Mouse (Mus musculus) forebrain, postnatal 0 days (tissue): Measurements from ENCODE around the gene Golga4. TPM values are rescaled to one million over a fixed set of nuclear protein-coding genes. Genes with fewer than 3 reads are reported as not detected.
A peak's percentile ranks its signal among the peaks of the same experiment; 100 is the strongest.

Experiments
- ATAC-seq: fragments of 200-750 bp; cut with Nextera tagmentation; 2 replicates; pipeline ENCODE4 v1.8.0; 2017; ENCODE audit warnings: mild to moderate bottlenecking, moderate library complexity
- DNase-seq: peaks from one replicate; pipeline ENCODE4 v3.0.0-alpha.2; 2015
- H3K27ac ChIP-seq: fragments of 300-500 bp; sonication (generic); 2 replicates; pipeline ENCODE4 v1.5.1; 2014; ENCODE audit warnings: low read depth, mild to moderate bottlenecking, antibody characterized with exemption, low read length, moderate library complexity, mixed read lengths
- H3K27me3 ChIP-seq: fragments of 300-500 bp; sonication (generic); 2 replicates; pipeline ENCODE4 v1.6.1; 2014; ENCODE audit warnings: mild to moderate bottlenecking, low read length, mixed read lengths; ENCODE audit not compliant: insufficient read depth
- H3K36me3 ChIP-seq: fragments of 300-500 bp; sonication (generic); 2 replicates; pipeline ENCODE4 v1.6.1; 2014; ENCODE audit warnings: mild to moderate bottlenecking, moderate library complexity; ENCODE audit not compliant: insufficient read depth
- H3K4me1 ChIP-seq: fragments of 300-500 bp; sonication (generic); 2 replicates; pipeline ENCODE4 v1.6.1; 2014; ENCODE audit warnings: antibody characterized with exemption; ENCODE audit not compliant: insufficient read depth
- H3K4me2 ChIP-seq: fragments of 300-500 bp; sonication (generic); 2 replicates; pipeline ENCODE4 v1.6.1; 2014; ENCODE audit warnings: low read depth, mild to moderate bottlenecking, moderate library complexity
- H3K4me3 ChIP-seq: fragments of 300-500 bp; sonication (generic); 2 replicates; pipeline ENCODE4 v1.5.1; 2014; ENCODE audit warnings: low read depth, low read length, mixed read lengths
- H3K9ac ChIP-seq: fragments of 300-500 bp; sonication (generic); 2 replicates; pipeline ENCODE4 v1.6.1; 2014; ENCODE audit warnings: mild to moderate bottlenecking
- H3K9me3 ChIP-seq: fragments of 300-500 bp; sonication (generic); 2 replicates; pipeline ENCODE4 v1.6.1; 2016; ENCODE audit warnings: low read length
- CTCF ChIP-seq: sonication (generic); IDR thresholded peaks from 2 replicates; pipeline ENCODE4 v1.5.1; 2016; ENCODE audit warnings: antibody characterized with exemption, control low read depth, low read depth
- whole genome bisulfite sequencing: fragments of 180-500 bp; shearing (Covaris S2); extraction: QIAGEN DNeasy Blood & Tissue Kit; methylation state at CpG from one replicate; pipeline ENCODE4 v1.1.7; 2014; 5-methylcytosine and 5-hydroxymethylcytosine counted together
- polyA plus RNA-seq: library from polyadenylated mRNA; unstranded; fragments of >200 nt; fragmentation: Nextera tagmentation; extraction: Ambion mirVana; gene quantifications from 2 replicates; pipeline ENCODE4 v1.2.1, GENCODE M21; 2015
- total RNA-seq: library from RNA; depleted of rRNA; stranded (reverse); fragments of >200 nt; gene quantifications from 2 replicates; pipeline ENCODE4 v1.2.3, GENCODE M21; 2014

Gene Golga4
- total and polyA plus RNA-seq, 2 experiments from 2014 or later: 23.9 to 51.6 TPM

GRCm38 (mm10) chr9:118476211-118476765, 29.8 kb upstream of the Golga4 start:
- WGBS: 2% methylated on average over 22 of the region's 22 CpGs
- H3K27ac ChIP-seq: no peak overlapping the region
- peak overlapping the region; percentile 37 for H3K4me3 ChIP-seq
- H3K4me2 ChIP-seq: peak overlapping the region; percentile 55
- no peak for DNase-seq
- no peaks in the 10 kb centered on the region for H3K9me3 ChIP-seq
- no peak for TF ChIP-seq CTCF
- peaks cover 63% of the 10 kb centered on the region for H3K27me3 ChIP-seq
- ATAC-seq: no peak
- no peak overlapping the region for H3K9ac ChIP-seq
- H3K36me3 ChIP-seq: no peaks in the 10 kb centered on the region
- no peaks in the 10 kb centered on the region; the same call in 1 of the 2 replicates for H3K4me1 ChIP-seq

- Histone ChIP-seq H3K9ac (no peak overlapping the region), H3K4me3 (peak overlapping the region; percentile 37)
- peak; percentile 66 for DNase-seq
These were observed 29.2 kb upstream of the Golga4 start for GRCm38 (mm10) chr9:118476766-118477271.

GRCm38 (mm10) chr9:118477281-118477931, 28.7 kb upstream of the Golga4 start:
- H3K4me1 ChIP-seq: no peaks in the 10 kb centered on the region; the same call in 1 of the 2 replicates
- peak overlapping the region; percentile 55 for H3K4me2 ChIP-seq
- H3K27me3 ChIP-seq: peaks cover 64% of the 10 kb centered on the region
- no peaks in the 10 kb centered on the region for H3K36me3 ChIP-seq
- H3K27ac ChIP-seq: no peak overlapping the region
- no peak for TF ChIP-seq CTCF
- peak overlapping the region; percentile 37 for H3K4me3 ChIP-seq
- ATAC-seq (peak; percentile 38; the same call in 1 of the 2 replicates), DNase-seq (peak; percentile 50)
- H3K9me3 ChIP-seq: no peaks in the 10 kb centered on the region
- under 1% methylated on average over 31 of the region's 31 CpGs for WGBS
- no peak overlapping the region for H3K9ac ChIP-seq

More at GRCm38 (mm10) chr9:118476766-118477271, 29.2 kb upstream of the Golga4 start:
- under 1% methylated on average over 33 of the region's 33 CpGs for WGBS
- Histone ChIP-seq H3K36me3 (no peaks in the 10 kb centered on the region), H3K4me1 (no peaks in the 10 kb centered on the region; the same call in 1 of the 2 replicates), H3K9me3 (no peaks in the 10 kb centered on the region), H3K27me3 (peaks cover 63% of the 10 kb centered on the region), H3K4me2 (peak overlapping the region; percentile 55), H3K27ac (no peak overlapping the region)
- no peak for TF ChIP-seq CTCF
- ATAC-seq: peak; percentile 32; the same call in 1 of the 2 replicates

- Histone ChIP-seq H3K9ac (peak within 1 kb of the TSS; percentile 28; the same call in 1 of the 2 replicates), H3K27ac (0 out of 2 replicates have a peak within 1 kb of the TSS, but pooled peaks have one; percentile 4), H3K27me3 (peaks cover 64% of the 10 kb centered on the region), H3K4me3 (peak within 1 kb of the TSS; percentile 37), H3K9me3 (no peaks in the 10 kb centered on the region), H3K36me3 (no peaks in the 10 kb centered on the region), H3K4me2 (peak within 1 kb of the TSS; percentile 55), H3K4me1 (no peaks in the 10 kb centered on the region; the same call in 1 of the 2 replicates)
- TF ChIP-seq CTCF: no peak
- DNase-seq: peak; percentile 50
- 1% methylated on average over 9 of the region's 9 CpGs for WGBS
- no peak for ATAC-seq
These were observed 28.1 kb upstream of the Golga4 start, which contains the start of gene Eomes for GRCm38 (mm10) chr9:118477961-118478360. Eomes (plus strand) TSS chr9:118478212.

- 0 out of 2 replicates have a peak overlapping the region, but pooled peaks have one; percentile 28 for H3K9ac ChIP-seq
- no peak overlapping the region for H3K27ac ChIP-seq
These were observed 27.6 kb upstream of the Golga4 start for GRCm38 (mm10) chr9:118478458-118478838.

GRCm38 (mm10) chr9:118478839-118479507, 27.1 kb upstream of the Golga4 start:
- Histone ChIP-seq H3K9me3 (no peaks in the 10 kb centered on the region), H3K4me2 (peak overlapping the region; percentile 55), H3K36me3 (no peaks in the 10 kb centered on the region), H3K4me1 (no peaks in the 10 kb centered on the region; the same call in 1 of the 2 replicates), H3K27me3 (peaks cover 64% of the 10 kb centered on the region), H3K9ac (peak overlapping the region; percentile 28; the same call in 1 of the 2 replicates), H3K4me3 (peak overlapping the region; percentile 37), H3K27ac (0 out of 2 replicates have a peak overlapping the region, but pooled peaks have one; percentile 4)
- ATAC-seq (peak; percentile 60), DNase-seq (peak; percentile 27)
- peak; percentile 51 for TF ChIP-seq CTCF
- WGBS: 3% methylated on average over 82 of the region's 87 CpGs

More at GRCm38 (mm10) chr9:118478458-118478838, 27.6 kb upstream of the Golga4 start:
- Histone ChIP-seq H3K4me1 (no peaks in the 10 kb centered on the region; the same call in 1 of the 2 replicates), H3K9me3 (no peaks in the 10 kb centered on the region), H3K4me3 (peak overlapping the region; percentile 37), H3K4me2 (peak overlapping the region; percentile 55), H3K36me3 (no peaks in the 10 kb centered on the region), H3K27me3 (peaks cover 64% of the 10 kb centered on the region)
- WGBS: 0% methylated on average over 25 of the region's 29 CpGs
- peak; percentile 11; the same call in 1 of the 2 replicates for TF ChIP-seq CTCF
- DNase-seq (peak; percentile 32), ATAC-seq (peak; percentile 40)
